Mouse (Mus musculus): ENCODE results near the gene Topbp1.

The Topbp1 gene

GRCm38 (mm10) chr9:103304927-103305326 is at the start of gene Topbp1, which contains the start of gene 1300017J02Rik:
Gene Topbp1 (plus strand): TSS chr9:103305215.
Gene 1300017J02Rik (minus strand): TSS chr9:103305082.
- peak; percentile 93 for DNase-seq

- no peak for DNase-seq
Observed at GRCm38 (mm10) chr9:103265778-103266177, 39.2 kb upstream of the Topbp1 start.

- no peak for DNase-seq
Observed at GRCm38 (mm10) chr9:103271104-103271503, 33.9 kb upstream of the Topbp1 start.

- DNase-seq: no peak
Observed at GRCm38 (mm10) chr9:103274819-103275218, 30.2 kb upstream of the Topbp1 start.

- no peak for DNase-seq
Observed at GRCm38 (mm10) chr9:103275676-103276075, 29.3 kb upstream of the Topbp1 start.

- DNase-seq: no peak
Observed at GRCm38 (mm10) chr9:103276876-103277275, 28.1 kb upstream of the Topbp1 start.

GRCm38 (mm10) chr9:103286396-103286795 is 18.6 kb upstream of the Topbp1 start:
- DNase-seq: no peak

GRCm38 (mm10) chr9:103286901-103287422 is 18.1 kb upstream of the Topbp1 start:
- DNase-seq: no peak

- DNase-seq: no peak
Observed at GRCm38 (mm10) chr9:103287840-103288488, 17.1 kb upstream of the Topbp1 start.

GRCm38 (mm10) chr9:103288489-103289180 is 16.4 kb upstream of the Topbp1 start:
- DNase-seq: no peak

GRCm38 (mm10) chr9:103294507-103294906 is 10.5 kb upstream of the Topbp1 start:
- no peak for DNase-seq

- DNase-seq: no peak
Observed at GRCm38 (mm10) chr9:103301086-103301485, 3.9 kb upstream of the Topbp1 start.

- peak; percentile 21 for DNase-seq
Observed at GRCm38 (mm10) chr9:103302239-103302638, 2.8 kb upstream of the Topbp1 start.

- DNase-seq: peak; percentile 86
Observed at GRCm38 (mm10) chr9:103302666-103303065, 2.3 kb upstream of the Topbp1 start.

GRCm38 (mm10) chr9:103305332-103306041 is 472 bp downstream of the Topbp1 start:
- peak; percentile 7 for DNase-seq

GRCm38 (mm10) chr9:103309832-103310231 is 4.8 kb downstream of the Topbp1 start:
- DNase-seq: no peak

- peak; percentile 7 for DNase-seq
Observed at GRCm38 (mm10) chr9:103324678-103325077, 19.7 kb downstream of the Topbp1 start.

- DNase-seq: no peak
Observed at GRCm38 (mm10) chr9:103326449-103326848, 21.4 kb downstream of the Topbp1 start.

GRCm38 (mm10) chr9:103332663-103333062 is 27.6 kb downstream of the Topbp1 start:
- DNase-seq: no peak

GRCm38 (mm10) chr9:103336912-103337311 is 31.9 kb downstream of the Topbp1 start:
- DNase-seq: no peak

GRCm38 (mm10) chr9:103347045-103347444 is 42.0 kb downstream of the Topbp1 start:
- no peak for DNase-seq

GRCm38 (mm10) chr9:103347996-103348490 is 43.0 kb downstream of the Topbp1 start:
- no peak for DNase-seq

GRCm38 (mm10) chr9:103348791-103349190 is 43.8 kb downstream of the Topbp1 start:
- no peak for DNase-seq

Measured in lung, postnatal 36 days (tissue).